Mouse (Mus musculus) small intestine, adult 2 months (tissue): ENCODE measurements around the gene Lpp.

Source experiments
- CTCF ChIP-seq: fragments of 200-500 bp; IDR thresholded peaks from 2 replicates; pipeline ENCODE4 v1.5.1; 2012; ENCODE audit warnings: low read depth, mild to moderate bottlenecking, control low read depth, inconsistent platforms, low read length, moderate library complexity, mixed read lengths; ENCODE audit not compliant: insufficient replicate concordance, insufficient read length; ENCODE audit errors: extremely low read depth
- POLR2A ChIP-seq: fragments of 200-500 bp; IDR thresholded peaks from 2 replicates; pipeline ENCODE4 v1.6.1; 2012; ENCODE audit warnings: low read depth, mild to moderate bottlenecking, control low read depth, inconsistent platforms, low read length, moderate library complexity

- TF ChIP-seq POLR2A: no peak
- no peak for TF ChIP-seq CTCF
Measured at GRCm38 (mm10) chr16:24930621-24931020, 537.3 kb downstream of the Lpp start.
